Mouse (Mus musculus) E14TG2a.4 (cell line): ENCODE measurements around the gene Sox21.

Experiments used
- H3K27me3 ChIP-seq: 2 replicates; pipeline ENCODE4 v1.6.1; 2014; ENCODE audit warnings: low read length, control low read depth; ENCODE audit not compliant: insufficient read depth
- H3K36me3 ChIP-seq: 2 replicates; pipeline ENCODE4 v1.6.1; 2014; ENCODE audit warnings: low read length, control low read depth; ENCODE audit not compliant: insufficient read depth
- H3K4me1 ChIP-seq: replicated peaks from 2 replicates; pipeline ENCODE4 v1.6.1; 2014; ENCODE audit warnings: low read depth, low read length, control low read depth
- H3K4me3 ChIP-seq: replicated peaks from 2 replicates; pipeline ENCODE4 v1.5.1; 2014; ENCODE audit warnings: mild to moderate bottlenecking, low read length
- H3K9me3 ChIP-seq: 2 replicates; pipeline ENCODE4 v1.6.1; 2014; ENCODE audit warnings: low read length, control low read depth
- CTCF ChIP-seq: conservative IDR thresholded peaks from 2 replicates; pipeline ENCODE4 v1.5.1; 2014; ENCODE audit warnings: low read length
- NANOG ChIP-seq: IDR thresholded peaks from 2 replicates; pipeline ENCODE4 v1.6.1; 2014; ENCODE audit warnings: borderline replicate concordance, low read length, mixed read lengths
- POU5F1 ChIP-seq: IDR thresholded peaks from 2 replicates; pipeline ENCODE4 v1.6.1; 2014; ENCODE audit warnings: low read length, borderline replicate concordance

Sox21 gene

GRCm38 (mm10) chr14:118253381-118253780 is 16.6 kb upstream of the Sox21 start:
- TF ChIP-seq POU5F1 = no peak
- no peak for TF ChIP-seq CTCF
- no peak for TF ChIP-seq NANOG
- no peak overlapping the region for H3K4me3 ChIP-seq
- H3K4me1 ChIP-seq = no peaks in the 10 kb centered on the region
- H3K36me3 ChIP-seq = no peaks in the 10 kb centered on the region
- no peaks in the 10 kb centered on the region for H3K27me3 ChIP-seq
- H3K9me3 ChIP-seq = peaks cover 54% of the 10 kb centered on the region

- Histone ChIP-seq H3K4me3 (no peak overlapping the region), H3K9me3 (peaks cover 3% of the 10 kb centered on the region), H3K4me1 (peaks cover 22% of the 10 kb centered on the region; the same call in 1 of the 2 replicates), H3K36me3 (no peaks in the 10 kb centered on the region), H3K27me3 (peaks cover 25% of the 10 kb centered on the region)
- TF ChIP-seq CTCF = no peak
- TF ChIP-seq POU5F1 = no peak
Measured at GRCm38 (mm10) chr14:118241416-118241815, 4.6 kb upstream of the Sox21 start.

- no peak overlapping the region for H3K4me3 ChIP-seq
- TF ChIP-seq CTCF (no peak), POU5F1 (no peak), NANOG (no peak)
- peaks cover 25% of the 10 kb centered on the region for H3K4me1 ChIP-seq
- no peaks in the 10 kb centered on the region for H3K36me3 ChIP-seq
- peaks cover 41% of the 10 kb centered on the region for H3K27me3 ChIP-seq
- H3K9me3 ChIP-seq = no peaks in the 10 kb centered on the region
Measured at GRCm38 (mm10) chr14:118239351-118239750, 2.5 kb upstream of the Sox21 start.

- peak overlapping the region; percentile 83 for H3K4me3 ChIP-seq
- H3K4me1 ChIP-seq = peaks cover 37% of the 10 kb centered on the region
- no peak for TF ChIP-seq NANOG
- TF ChIP-seq POU5F1 = no peak
- TF ChIP-seq CTCF = no peak
- H3K27me3 ChIP-seq = peaks cover 54% of the 10 kb centered on the region
- no peaks in the 10 kb centered on the region for H3K9me3 ChIP-seq
- 0 out of 2 replicates have a peak, but pooled peaks cover 4% of the 10 kb centered on the region for H3K36me3 ChIP-seq
Measured at GRCm38 (mm10) chr14:118237786-118238185, 956 bp upstream of the Sox21 start.

GRCm38 (mm10) chr14:118235973-118236885 is 601 bp downstream of the Sox21 start:
- no peak for TF ChIP-seq NANOG
- no peak for TF ChIP-seq POU5F1
- TF ChIP-seq CTCF = no peak
- H3K27me3 ChIP-seq = peaks cover 69% of the 10 kb centered on the region
- H3K36me3 ChIP-seq = 0 out of 2 replicates have a peak, but pooled peaks cover 4% of the 10 kb centered on the region
- H3K4me3 ChIP-seq = peak overlapping the region; percentile 83
- peaks cover 53% of the 10 kb centered on the region for H3K4me1 ChIP-seq
- H3K9me3 ChIP-seq = no peaks in the 10 kb centered on the region

- TF ChIP-seq CTCF (no peak), NANOG (no peak), POU5F1 (no peak)
- Histone ChIP-seq H3K36me3 (0 out of 2 replicates have a peak, but pooled peaks cover 4% of the 10 kb centered on the region), H3K4me3 (peak overlapping the region; percentile 83), H3K9me3 (no peaks in the 10 kb centered on the region), H3K27me3 (peaks cover 74% of the 10 kb centered on the region), H3K4me1 (peaks cover 59% of the 10 kb centered on the region)
Measured at GRCm38 (mm10) chr14:118235361-118235972, 1.4 kb downstream of the Sox21 start.

GRCm38 (mm10) chr14:118234541-118235210 is 2.2 kb downstream of the Sox21 start:
- Histone ChIP-seq H3K4me3 (peak overlapping the region; percentile 83), H3K27me3 (peaks cover 79% of the 10 kb centered on the region), H3K36me3 (0 out of 2 replicates have a peak, but pooled peaks cover 4% of the 10 kb centered on the region), H3K4me1 (peaks cover 58% of the 10 kb centered on the region), H3K9me3 (no peaks in the 10 kb centered on the region)
- no peak for TF ChIP-seq CTCF
- TF ChIP-seq NANOG = no peak
- TF ChIP-seq POU5F1 = no peak

GRCm38 (mm10) chr14:118233786-118234540 is 2.9 kb downstream of the Sox21 start:
- TF ChIP-seq POU5F1 = no peak
- TF ChIP-seq NANOG = no peak
- TF ChIP-seq CTCF = no peak
- H3K4me1 ChIP-seq = peaks cover 58% of the 10 kb centered on the region
- no peaks in the 10 kb centered on the region for H3K9me3 ChIP-seq
- 0 out of 2 replicates have a peak, but pooled peaks cover 4% of the 10 kb centered on the region for H3K36me3 ChIP-seq
- peaks cover 79% of the 10 kb centered on the region for H3K27me3 ChIP-seq
- H3K4me3 ChIP-seq = peak overlapping the region; percentile 83
